Mouse (Mus musculus) hindbrain, postnatal 0 days (tissue): ENCODE measurements around the gene Galns. TPM values are rescaled to one million over a fixed set of nuclear protein-coding genes. Genes with fewer than 3 reads are reported as not detected.

Experiments used
- ATAC-seq: fragments of 200-750 bp; cut with Nextera tagmentation; 2 replicates; pipeline ENCODE4 v1.8.0; 2017; ENCODE audit warnings: mild to moderate bottlenecking, moderate TSS enrichment, moderate library complexity
- DNase-seq: peaks from one replicate; pipeline ENCODE4 v3.0.0-alpha.2; 2015; ENCODE audit warnings: low spot score
- H3K27ac ChIP-seq: fragments of 300-500 bp; sonication (generic); 2 replicates; pipeline ENCODE4 v1.5.1; 2014; ENCODE audit warnings: mild to moderate bottlenecking
- H3K27me3 ChIP-seq: fragments of 300-500 bp; sonication (generic); 2 replicates; pipeline ENCODE4 v1.6.1; 2014; ENCODE audit warnings: low read length, mixed read lengths; ENCODE audit not compliant: insufficient read depth
- H3K36me3 ChIP-seq: fragments of 300-500 bp; sonication (generic); 2 replicates; pipeline ENCODE4 v1.6.1; 2014; ENCODE audit warnings: low read length, mixed read lengths; ENCODE audit not compliant: insufficient read depth
- H3K4me1 ChIP-seq: fragments of 300-500 bp; sonication (generic); 2 replicates; pipeline ENCODE4 v1.6.1; 2014; ENCODE audit warnings: antibody characterized with exemption, low read length, mixed read lengths; ENCODE audit not compliant: insufficient read depth
- H3K4me2 ChIP-seq: fragments of 300-500 bp; sonication (generic); 2 replicates; pipeline ENCODE4 v1.6.1; 2014; ENCODE audit warnings: low read depth, mild to moderate bottlenecking, low read length, moderate library complexity, mixed read lengths
- H3K4me3 ChIP-seq: fragments of 300-500 bp; sonication (generic); 2 replicates; pipeline ENCODE4 v1.5.1; 2014; ENCODE audit warnings: low read length
- H3K9ac ChIP-seq: fragments of 300-500 bp; sonication (generic); replicated peaks from 2 replicates; pipeline ENCODE4 v1.6.1; 2014; ENCODE audit warnings: mild to moderate bottlenecking, low read length, moderate library complexity, mixed read lengths
- H3K9me3 ChIP-seq: fragments of 300-500 bp; sonication (generic); 2 replicates; pipeline ENCODE4 v1.6.1; 2016; ENCODE audit warnings: low read length, mixed read lengths
- CTCF ChIP-seq: IDR thresholded peaks from 2 replicates; pipeline ENCODE4 v1.5.1; 2016; ENCODE audit warnings: antibody characterized with exemption, control low read depth, low read depth
- WGBS: fragments of 180-500 bp; shearing (Covaris S2); extraction: QIAGEN DNeasy Blood & Tissue Kit; methylation state at CpG from one replicate; pipeline ENCODE4 v1.1.7; 2014; 5-methylcytosine and 5-hydroxymethylcytosine counted together
- polyA plus RNA-seq: library from polyadenylated mRNA; unstranded; fragments of >200 nt; fragmentation: Nextera tagmentation; extraction: Ambion mirVana; gene quantifications from 2 replicates; pipeline ENCODE4 v1.2.1, GENCODE M21; 2015
- total RNA-seq: library from RNA; depleted of rRNA; stranded (reverse); fragments of >200 nt; gene quantifications from 2 replicates; pipeline ENCODE4 v1.2.3, GENCODE M21; 2014

Galns gene
- total and polyA plus RNA-seq, 2 experiments from 2014 or later = 9.1 to 12.0 TPM

DNA sequence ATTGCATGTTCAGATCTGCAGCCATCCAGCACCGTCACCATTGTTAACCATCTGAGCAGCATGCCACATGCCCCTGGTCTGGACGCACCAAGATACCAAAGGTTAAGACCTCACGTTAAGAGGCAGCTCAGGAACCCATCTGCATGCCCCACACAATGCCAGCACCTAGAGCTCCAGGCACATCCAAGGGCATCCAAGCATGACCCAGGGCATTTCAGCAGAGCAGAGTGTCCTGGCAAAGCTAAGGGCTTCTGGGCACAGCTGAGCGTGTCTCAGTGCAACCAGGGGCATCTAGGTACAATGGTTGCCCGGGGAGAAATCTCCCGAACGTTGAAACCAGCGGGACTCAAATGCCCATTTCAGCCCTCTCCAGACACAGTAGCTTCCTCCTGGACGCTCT lies 10.6 kb downstream of the Galns start:
- 80% methylated on average over 9 of the region's 9 CpGs for WGBS
- H3K4me3 ChIP-seq = no peak overlapping the region
- H3K27ac ChIP-seq = no peak overlapping the region
- ATAC-seq = no peak
- H3K36me3 ChIP-seq = peaks cover 6% of the 10 kb centered on the region; the same call in 1 of the 2 replicates
- H3K9ac ChIP-seq = no peak overlapping the region
- no peaks in the 10 kb centered on the region for H3K4me1 ChIP-seq
- DNase-seq = no peak
- no peaks in the 10 kb centered on the region for H3K9me3 ChIP-seq
- H3K27me3 ChIP-seq = no peaks in the 10 kb centered on the region
- TF ChIP-seq CTCF = no peak
- no peak overlapping the region for H3K4me2 ChIP-seq

DNA sequence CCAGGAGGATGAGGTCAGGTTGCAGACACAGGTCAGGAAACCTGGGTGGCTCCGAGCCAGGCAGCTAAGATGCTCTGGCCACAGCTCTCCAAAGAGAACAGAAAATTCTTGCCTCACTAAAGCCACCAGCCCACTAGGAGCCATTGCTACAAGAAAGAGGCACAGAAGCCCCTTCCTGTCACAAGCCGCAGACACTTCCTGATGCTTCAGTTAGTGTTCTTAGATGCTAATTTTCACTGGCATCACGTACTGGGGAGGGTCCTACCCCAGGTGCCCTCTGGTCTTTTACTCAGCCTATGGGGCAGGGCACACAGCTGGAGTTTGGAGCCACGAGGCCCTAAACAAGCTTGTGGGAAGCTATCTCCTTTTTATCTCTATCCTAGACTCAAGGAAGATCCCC lies 15.2 kb downstream of the Galns start:
- H3K9me3 ChIP-seq = no peaks in the 10 kb centered on the region
- ATAC-seq (no peak), DNase-seq (no peak)
- H3K27me3 ChIP-seq = no peaks in the 10 kb centered on the region
- H3K4me2 ChIP-seq = no peak overlapping the region
- H3K9ac ChIP-seq = no peak overlapping the region
- WGBS = 62% methylated on average over 4 of the region's 4 CpGs
- H3K4me3 ChIP-seq = no peak overlapping the region
- no peak overlapping the region for H3K27ac ChIP-seq
- no peak for TF ChIP-seq CTCF
- peaks cover 8% of the 10 kb centered on the region; the same call in 1 of the 2 replicates for H3K4me1 ChIP-seq
- H3K36me3 ChIP-seq = peaks cover 6% of the 10 kb centered on the region; the same call in 1 of the 2 replicates

DNA sequence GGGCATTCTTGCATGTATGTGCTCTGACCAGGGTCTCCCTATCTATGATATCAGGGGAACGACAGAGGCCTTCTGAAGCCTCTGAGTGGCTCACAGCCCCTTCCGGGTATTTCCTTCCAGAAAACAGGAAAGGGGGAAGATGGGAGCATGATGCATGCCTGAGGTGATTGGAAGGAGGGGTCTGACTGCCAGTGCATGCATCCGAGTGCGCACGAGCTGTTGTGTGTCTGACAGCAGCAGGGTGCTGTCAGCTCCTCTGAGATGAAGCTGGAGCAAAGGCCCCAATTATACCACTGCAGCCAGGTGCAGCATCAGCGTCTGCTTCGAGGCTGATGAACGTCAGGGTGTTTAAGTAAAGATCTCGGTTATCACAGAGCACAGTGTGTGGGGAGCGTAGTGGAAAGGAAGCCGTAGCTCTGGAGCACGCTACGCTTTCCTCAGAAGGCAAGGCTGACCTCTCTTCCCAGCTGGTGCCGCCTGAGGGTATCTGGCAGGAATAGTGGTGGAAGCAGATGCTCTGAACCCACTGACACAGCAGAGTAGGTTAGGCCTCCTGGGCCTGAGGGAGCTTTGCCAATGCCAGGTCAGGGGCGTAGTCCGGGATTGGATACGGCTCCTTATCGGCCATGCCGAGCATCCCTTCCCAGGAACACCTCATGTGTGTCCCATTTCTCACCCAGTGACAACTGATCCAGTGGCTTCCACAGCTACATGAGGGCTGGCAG lies 17.3 kb downstream of the Galns start:
- H3K27me3 ChIP-seq = no peaks in the 10 kb centered on the region
- DNase-seq (peak; percentile 58), ATAC-seq (peak; percentile 65)
- peaks cover 8% of the 10 kb centered on the region; the same call in 1 of the 2 replicates for H3K4me1 ChIP-seq
- H3K36me3 ChIP-seq = peaks cover 5% of the 10 kb centered on the region; the same call in 1 of the 2 replicates
- no peak overlapping the region for H3K9ac ChIP-seq
- 50% methylated on average over 19 of the region's 19 CpGs for WGBS
- no peak overlapping the region for H3K4me3 ChIP-seq
- H3K4me2 ChIP-seq = no peak overlapping the region
- peak overlapping the region; percentile 75 for H3K27ac ChIP-seq
- TF ChIP-seq CTCF = no peak
- no peaks in the 10 kb centered on the region for H3K9me3 ChIP-seq

DNA sequence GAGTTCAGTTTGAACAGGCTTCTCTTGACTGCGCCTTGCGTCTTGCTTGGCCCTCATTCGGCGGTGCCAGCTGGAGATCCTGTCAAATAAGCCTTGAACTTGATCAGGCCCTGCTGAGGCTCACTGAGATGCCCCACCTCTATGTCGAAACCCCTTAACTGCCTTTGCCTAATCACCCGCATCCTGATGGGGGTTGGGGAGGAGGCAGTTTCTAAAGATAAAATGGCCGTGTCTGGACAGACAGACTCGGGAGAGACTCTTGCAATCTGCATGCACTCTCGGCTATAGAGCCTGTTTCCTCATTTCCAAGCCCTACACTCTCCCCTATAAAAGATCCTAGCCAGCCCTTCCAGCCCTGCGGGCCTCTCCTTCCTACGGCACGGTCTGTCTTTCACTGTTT lies 18.0 kb downstream of the Galns start:
- no peak overlapping the region for H3K4me2 ChIP-seq
- no peak overlapping the region for H3K9ac ChIP-seq
- no peaks in the 10 kb centered on the region for H3K27me3 ChIP-seq
- H3K4me1 ChIP-seq = peaks cover 8% of the 10 kb centered on the region; the same call in 1 of the 2 replicates
- DNase-seq (no peak), ATAC-seq (no peak)
- WGBS = 62% methylated on average over 12 of the region's 12 CpGs
- no peaks in the 10 kb centered on the region for H3K9me3 ChIP-seq
- H3K36me3 ChIP-seq = no peaks in the 10 kb centered on the region
- TF ChIP-seq CTCF = no peak
- peak overlapping the region; percentile 75 for H3K27ac ChIP-seq
- no peak overlapping the region for H3K4me3 ChIP-seq

DNA sequence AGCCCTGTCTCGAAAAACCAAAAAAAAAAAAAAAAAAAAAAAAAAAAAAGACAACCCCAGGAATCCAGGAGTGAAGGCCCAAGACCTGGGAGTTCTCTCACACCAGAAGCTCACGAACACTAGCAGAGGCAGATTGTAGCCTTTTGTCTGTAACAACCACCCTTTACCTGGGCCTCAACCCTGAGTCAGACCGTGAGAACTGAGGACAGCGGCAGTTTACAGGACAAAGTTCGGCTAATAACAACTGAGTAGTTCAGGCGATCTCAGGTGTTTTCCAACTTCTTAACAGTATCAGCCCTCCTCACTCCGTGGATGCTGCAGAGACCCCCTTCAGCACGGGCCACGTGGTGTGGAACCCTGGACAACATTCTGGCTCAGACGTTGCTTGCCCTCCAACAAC lies 24.5 kb downstream of the Galns start:
- no peak for TF ChIP-seq CTCF
- Histone ChIP-seq H3K27me3 (no peaks in the 10 kb centered on the region), H3K9ac (no peak overlapping the region), H3K4me3 (no peak overlapping the region), H3K9me3 (no peaks in the 10 kb centered on the region), H3K36me3 (no peaks in the 10 kb centered on the region), H3K4me1 (no peaks in the 10 kb centered on the region), H3K27ac (no peak overlapping the region), H3K4me2 (no peak overlapping the region)
- 84% methylated on average over 10 of the region's 10 CpGs for WGBS
- DNase-seq (no peak), ATAC-seq (no peak)

DNA sequence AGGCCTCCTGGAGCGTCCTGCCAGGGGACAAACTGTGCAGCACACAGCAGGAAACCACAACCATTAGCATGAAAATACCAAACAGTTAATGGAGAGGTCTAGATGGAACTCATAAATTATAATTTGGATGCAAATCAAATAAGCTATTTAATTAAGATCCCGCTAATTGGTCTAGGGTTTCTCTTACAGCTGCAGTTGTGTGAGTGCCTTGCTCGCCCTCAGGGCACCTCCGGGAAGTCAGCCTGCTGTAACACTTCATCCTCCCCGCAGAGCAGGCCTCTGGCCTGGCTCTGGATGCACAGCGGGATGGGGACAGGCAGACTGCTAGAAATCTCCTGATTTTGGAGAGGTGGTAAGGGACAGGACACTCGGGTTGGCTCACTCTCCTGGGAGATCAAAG lies 25.1 kb downstream of the Galns start:
- ATAC-seq = no peak
- Histone ChIP-seq H3K9me3 (no peaks in the 10 kb centered on the region), H3K27me3 (no peaks in the 10 kb centered on the region), H3K4me3 (no peak overlapping the region), H3K36me3 (no peaks in the 10 kb centered on the region), H3K4me1 (no peaks in the 10 kb centered on the region), H3K27ac (no peak overlapping the region), H3K4me2 (no peak overlapping the region), H3K9ac (no peak overlapping the region)
- 55% methylated on average over 7 of the region's 7 CpGs for WGBS
- DNase-seq = no peak
- no peak for TF ChIP-seq CTCF

DNA sequence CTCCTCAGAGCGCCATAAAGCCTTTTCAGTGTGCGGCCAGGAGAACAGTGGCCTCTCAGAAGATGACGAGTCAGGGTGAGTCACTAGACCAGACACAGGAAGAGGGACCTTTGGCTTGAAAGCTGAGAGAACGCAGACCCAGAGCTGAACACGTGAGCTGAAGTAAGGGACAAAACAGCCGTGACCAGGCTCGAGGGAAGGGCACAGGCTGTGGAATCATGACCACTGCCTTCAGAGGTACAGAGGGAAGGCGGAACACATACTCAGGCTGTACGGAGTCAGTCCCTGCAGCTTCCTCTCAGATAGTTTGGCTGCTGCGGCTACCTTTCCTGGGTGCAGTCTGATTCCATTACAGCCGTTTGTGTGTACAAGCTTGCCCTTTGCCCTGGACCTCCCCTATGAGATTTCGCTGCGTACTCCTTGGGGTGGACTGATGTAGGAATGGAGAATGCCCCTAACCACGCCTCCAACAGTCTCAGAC lies 25.8 kb downstream of the Galns start:
- no peaks in the 10 kb centered on the region for H3K27me3 ChIP-seq
- H3K9me3 ChIP-seq = no peaks in the 10 kb centered on the region
- H3K4me3 ChIP-seq = no peak overlapping the region
- H3K4me2 ChIP-seq = no peak overlapping the region
- WGBS = 73% methylated on average over 14 of the region's 14 CpGs
- DNase-seq (no peak), ATAC-seq (no peak)
- no peak overlapping the region for H3K9ac ChIP-seq
- no peaks in the 10 kb centered on the region for H3K36me3 ChIP-seq
- TF ChIP-seq CTCF = no peak
- no peaks in the 10 kb centered on the region for H3K4me1 ChIP-seq
- H3K27ac ChIP-seq = no peak overlapping the region
